10 mouse cellular contexts compared by ENCODE assay signal in the genomic region with DNA sequence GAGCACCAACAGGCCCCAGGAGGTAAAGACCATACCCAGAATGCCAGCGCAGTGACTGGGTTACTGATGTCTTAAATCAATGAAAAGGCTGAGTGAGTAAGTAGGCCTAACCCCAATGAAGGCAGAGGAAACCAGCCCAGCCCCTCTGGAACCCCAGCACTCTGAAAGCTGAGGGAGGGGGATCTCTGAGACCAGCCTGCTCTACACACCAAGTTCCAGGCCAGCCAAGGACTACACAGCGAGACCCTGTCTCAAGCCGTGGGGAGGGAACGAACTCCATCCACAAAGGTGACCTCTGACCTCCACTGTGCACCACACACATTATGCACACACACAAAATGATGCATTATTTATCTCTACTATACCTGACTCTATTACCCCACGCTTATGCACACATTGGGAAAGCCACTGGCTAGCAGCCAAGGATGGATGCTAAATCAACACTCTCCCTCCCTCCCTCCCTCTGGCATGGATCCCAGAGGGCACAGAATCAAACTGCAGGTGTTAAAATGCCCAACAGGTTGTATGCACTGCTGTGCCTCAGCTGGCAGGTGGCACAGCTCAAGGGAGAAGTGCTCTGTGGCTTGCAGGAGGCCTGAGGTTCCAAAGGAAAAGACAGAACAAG. TPM values are rescaled to one million over a fixed set of nuclear protein-coding genes. Genes with fewer than 3 reads are reported as not detected.
DNase-seq lines count a peak whose midpoint lies in the region; ATAC-seq and TF ChIP-seq lines count a peak whose summit lies in the region.
"Had no signal": no experiment of that assay in that cellular context is flagged by ENCODE, and none has a peak within 500 bp of the region (broad histone marks: within the 10 kb centered on the region; RNA-seq: fewer than 3 reads in every experiment).

No protein-coding gene starts in this region.

- no peak overlapping the region for H3K9ac ChIP-seq in liver, embryonic 14.5 days (replicated peaks)
- H3K9ac ChIP-seq in stomach, postnatal 0 days (ENCODE audit: low read length) = no peak overlapping the region

- H3K36me3 ChIP-seq in hindbrain, embryonic 10.5 days = peaks cover 27% of the 10 kb centered on the region
- H3K36me3 ChIP-seq in liver, embryonic 14.5 days (replicated peaks; ENCODE audit: control insufficient read depth, insufficient read depth, low read depth) = no peaks in the 10 kb centered on the region
- no peaks in the 10 kb centered on the region for H3K36me3 ChIP-seq in stomach, postnatal 0 days (ENCODE audit: control insufficient read depth, insufficient read depth, low read length)

- TF ChIP-seq EP300 in liver, embryonic 14.5 days (IDR thresholded peaks at IDR 0.05; ENCODE audit: low read depth) = no peak
- no peak for TF ChIP-seq EP300 in stomach, postnatal 0 days (optimal IDR thresholded peaks at IDR 0.05)

- H3K27me3 ChIP-seq in hindbrain, embryonic 10.5 days (ENCODE audit: insufficient read depth, poor library complexity, severe bottlenecking) = no peaks in the 10 kb centered on the region
- H3K27me3 ChIP-seq in liver, embryonic 14.5 days (ENCODE audit: control insufficient read depth, insufficient read depth, low read length) = peaks cover 13% of the 10 kb centered on the region
- no peaks in the 10 kb centered on the region for H3K27me3 ChIP-seq in stomach, postnatal 0 days (ENCODE audit: control insufficient read depth, insufficient read depth, low read length)

- intact Hi-C loops in gastrocnemius, postnatal 36 days (cut with DNase I) = no loop called here
- intact Hi-C loops in left cerebral cortex, postnatal 14 days (cut with DNase I) = no loop called here

- no peak for TF ChIP-seq CTCF in liver, embryonic 14.5 days (IDR thresholded peaks at IDR 0.05; ENCODE audit: low read depth)
- peak; percentile 29 for TF ChIP-seq CTCF in stomach, postnatal 0 days (IDR thresholded peaks at IDR 0.05; ENCODE audit: low read depth)

- H3K4me1 ChIP-seq in hindbrain, embryonic 10.5 days (replicated peaks) = peaks cover 94% of the 10 kb centered on the region
- peaks cover 0 to 13% of the 10 kb centered on the region in 2 experiments; a peak in 1 of 4 replicates for H3K4me1 ChIP-seq in liver, embryonic 14.5 days (replicated peaks; ENCODE audit: control insufficient read depth in 2 of 2, insufficient read depth in 2 of 2, low read length in 1 of 2)
- H3K4me1 ChIP-seq in stomach, postnatal 0 days (replicated peaks; ENCODE audit: control insufficient read depth, insufficient read depth) = no peaks in the 10 kb centered on the region

- no peak overlapping the region for H3K4me3 ChIP-seq in hindbrain, embryonic 10.5 days
- H3K4me3 ChIP-seq in liver, embryonic 14.5 days (ENCODE audit: insufficient read depth in 1 of 2, low read depth in 2 of 2, low read length in 2 of 2) = no peak overlapping the region
- H3K4me3 ChIP-seq in stomach, postnatal 0 days (ENCODE audit: low read depth, low read length) = no peak overlapping the region

- ATAC-seq in liver, embryonic 14.5 days (ENCODE audit: insufficient read depth) = peak; percentile 70
- ATAC-seq in stomach, postnatal 0 days (ENCODE audit: low FRiP score, low TSS enrichment) = peak; percentile 90

- 63% methylated on average over 5 of the region's 5 CpGs for WGBS in hindbrain, embryonic 10.5 days
- WGBS in liver, embryonic 14.5 days (ENCODE audit: insufficient replicate concordance) = 73% methylated on average over 5 of the region's 5 CpGs
- WGBS in stomach, postnatal 0 days = 40% methylated on average over 5 of the region's 5 CpGs

- H3K9me3 ChIP-seq in hindbrain, embryonic 10.5 days = 0 out of 2 replicates have a peak, but pooled peaks cover 3% of the 10 kb centered on the region
- no peaks in the 10 kb centered on the region for H3K9me3 ChIP-seq in liver, embryonic 14.5 days (ENCODE audit: control insufficient read depth, low read length)
- no peaks in the 10 kb centered on the region for H3K9me3 ChIP-seq in stomach, postnatal 0 days (ENCODE audit: control insufficient read depth, low read length)

- DNase-seq in retina, postnatal 1 day = peak; percentile 70
- no peak for DNase-seq in retina, embryonic 14.5 days (ENCODE audit: low spot score)
- no peak for DNase-seq in hindbrain, embryonic 10.5 days (ENCODE audit: low spot score)
- DNase-seq in liver, embryonic 14.5 days (ENCODE audit: low read depth in 3 of 3, low spot score in 3 of 3) = no peak
- peak; percentile 95 for DNase-seq in stomach, postnatal 0 days (ENCODE audit: low spot score)
- no peak for DNase-seq in gastrocnemius, postnatal 36 days
- no peak for DNase-seq in left cerebral cortex, postnatal 14 days (ENCODE audit: low spot score in 2 of 2)
- DNase-seq: thymus, adult 2 months had no signal

- peak overlapping the region; percentile 31 for H3K27ac ChIP-seq in hindbrain, embryonic 10.5 days
- H3K27ac ChIP-seq in liver, embryonic 14.5 days = no peak overlapping the region
- peak overlapping the region; percentile 30 for H3K27ac ChIP-seq in stomach, postnatal 0 days (replicated peaks)

- H3K4me2 ChIP-seq in liver, embryonic 14.5 days (ENCODE audit: low read depth) = no peak overlapping the region
- H3K4me2 ChIP-seq in stomach, postnatal 0 days (replicated peaks; ENCODE audit: low read depth) = no peak overlapping the region

RNA-seq across cellular contexts. Expression of gene Trim71, which starts 9.7 kb away (rescaled TPM):
- 3.8 and 8.3 TPM in 2 replicates for polyA plus RNA-seq in hindbrain, embryonic 10.5 days (2016; fragmentation: Nextera tagmentation; extraction: Ambion mirVana)
- 0.61 and 0.74 TPM in 2 replicates for polyA plus RNA-seq in liver, embryonic 14.5 days (2012; rRNA removed)
- 0.62 and 0.82 TPM in 2 replicates for polyA plus RNA-seq in liver, embryonic 14.5 days (2014; fragmentation: Nextera tagmentation; extraction: Ambion mirVana)
- polyA plus RNA-seq in stomach, postnatal 0 days (2015; fragmentation: Nextera tagmentation; extraction: Ambion mirVana) = 0.47 and 0.51 TPM in 2 replicates
- total RNA-seq in gastrocnemius, postnatal 36 days (2021) = not detected
- total RNA-seq in left cerebral cortex, postnatal 14 days (2021) = under 1 TPM; 0.44 to 0.48 TPM
- polyA plus RNA-seq: heart, embryonic 14.5 days; thymus, adult 2 months had no signal

RNA-seq across cellular contexts. Expression of gene C130032M10Rik, which starts 39.0 kb away (rescaled TPM):
- polyA plus RNA-seq in hindbrain, embryonic 10.5 days (2016; fragmentation: Nextera tagmentation; extraction: Ambion mirVana) = 0.38 and 1.9 TPM in 2 replicates
- polyA plus RNA-seq in liver, embryonic 14.5 days (2012; rRNA removed) = not detected in 2 replicates
- not detected in 2 replicates for polyA plus RNA-seq in liver, embryonic 14.5 days (2014; fragmentation: Nextera tagmentation; extraction: Ambion mirVana)
- not detected in 2 replicates for polyA plus RNA-seq in stomach, postnatal 0 days (2015; fragmentation: Nextera tagmentation; extraction: Ambion mirVana)
- not detected for total RNA-seq in gastrocnemius, postnatal 36 days (2021)
- not detected for total RNA-seq in left cerebral cortex, postnatal 14 days (2021)
- total RNA-seq: common myeloid progenitor, adult 5-6 weeks had no signal
- polyA plus RNA-seq: thymus, adult 2 months had no signal

RNA-seq across cellular contexts. Expression of gene Ccr4, which starts 49.8 kb away (rescaled TPM):
- polyA plus RNA-seq in hindbrain, embryonic 10.5 days (2016; fragmentation: Nextera tagmentation; extraction: Ambion mirVana) = 0.07 TPM in 1 of 2 replicates, not detected in the other
- not detected in 2 replicates for polyA plus RNA-seq in liver, embryonic 14.5 days (2012; rRNA removed)
- polyA plus RNA-seq in liver, embryonic 14.5 days (2014; fragmentation: Nextera tagmentation; extraction: Ambion mirVana) = not detected in 2 replicates
- polyA plus RNA-seq in stomach, postnatal 0 days (2015; fragmentation: Nextera tagmentation; extraction: Ambion mirVana) = not detected in 2 replicates
- total RNA-seq in gastrocnemius, postnatal 36 days (2021) = not detected
- total RNA-seq in left cerebral cortex, postnatal 14 days (2021) = not detected
- total RNA-seq: common myeloid progenitor, adult 5-6 weeks had no signal
- polyA plus RNA-seq: heart, embryonic 14.5 days had no signal

Comparison
In these comparisons a context has a peak if more than half of its experiments do, and no peak if none do; other contexts are left out.
1. DNase-seq: peak in retina, postnatal 1 day (single experiment) and stomach, postnatal 0 days (single experiment); none in retina, embryonic 14.5 days (single experiment), hindbrain, embryonic 10.5 days (single experiment), liver, embryonic 14.5 days (0 of 3), gastrocnemius, postnatal 36 days (0 of 2) and left cerebral cortex, postnatal 14 days (0 of 2).